Mouse (Mus musculus): Measurements from ENCODE around the gene Slc12a7. TPM values are rescaled to one million over a fixed set of nuclear protein-coding genes. Genes with fewer than 3 reads are reported as not detected.

Gene Slc12a7
- total RNA-seq, 2 experiments from 2014 or later: 6.0 to 7.3 TPM

- intact Hi-C loops (cut with DNase I): no loop called here
- DNase-seq (ENCODE audit: extremely low spot score in 1 of 2, low spot score in 2 of 2): no peak
Observed at GRCm38 (mm10) chr13:73782486-73782885, 49.6 kb downstream of the Slc12a7 start.

- DNase-seq (ENCODE audit: extremely low spot score in 1 of 2, low spot score in 2 of 2): no peak
- intact Hi-C loops (cut with DNase I): no loop called here
Observed at GRCm38 (mm10) chr13:73792176-73792575, 59.3 kb downstream of the Slc12a7 start.

GRCm38 (mm10) chr13:73793171-73793570, 60.3 kb downstream of the Slc12a7 start:
- DNase-seq (ENCODE audit: extremely low spot score in 1 of 2, low spot score in 2 of 2): no peak
- intact Hi-C loops (cut with DNase I): no loop called here

- intact Hi-C loops (cut with DNase I): no loop called here
- no peak for DNase-seq (ENCODE audit: extremely low spot score in 1 of 2, low spot score in 2 of 2)
Observed at GRCm38 (mm10) chr13:73799110-73799509, 66.2 kb downstream of the Slc12a7 start.

- intact Hi-C loops (cut with DNase I): no loop called here
- DNase-seq (ENCODE audit: extremely low spot score in 1 of 2, low spot score in 2 of 2): peak; percentile 42 to 70
Observed at GRCm38 (mm10) chr13:73803450-73804178, 70.7 kb downstream of the Slc12a7 start.

- no peak for DNase-seq (ENCODE audit: extremely low spot score in 1 of 2, low spot score in 2 of 2)
- intact Hi-C loops (cut with DNase I): no loop called here
Observed at GRCm38 (mm10) chr13:73804914-73805313, 72.0 kb downstream of the Slc12a7 start.

- DNase-seq (ENCODE audit: extremely low spot score in 1 of 2, low spot score in 2 of 2): no peak
Observed at GRCm38 (mm10) chr13:73812936-73813335, 80.0 kb downstream of the Slc12a7 start.

GRCm38 (mm10) chr13:73814181-73814580, 81.3 kb downstream of the Slc12a7 start:
- intact Hi-C loops (cut with DNase I): no loop called here
- DNase-seq (ENCODE audit: extremely low spot score in 1 of 2, low spot score in 2 of 2): no peak

More at GRCm38 (mm10) chr13:73812936-73813335, 80.0 kb downstream of the Slc12a7 start:
- intact Hi-C loops (cut with DNase I): no loop called here

GRCm38 (mm10) chr13:73816338-73816737, 83.4 kb downstream of the Slc12a7 start:
- intact Hi-C loops (cut with DNase I): no loop called here
- no peak for DNase-seq (ENCODE audit: extremely low spot score in 1 of 2, low spot score in 2 of 2)

GRCm38 (mm10) chr13:73818921-73819320, 86.0 kb downstream of the Slc12a7 start:
- DNase-seq (ENCODE audit: extremely low spot score in 1 of 2, low spot score in 2 of 2): no peak
- intact Hi-C loops (cut with DNase I): no loop called here

- intact Hi-C loops (cut with DNase I): loop anchor here (5.0 kb wide), 1 partner anchor 99 kb away; no protein-coding TSS in a partner anchor
- DNase-seq (ENCODE audit: extremely low spot score in 1 of 2, low spot score in 2 of 2): no peak
Observed at GRCm38 (mm10) chr13:73821251-73821650, 88.4 kb downstream of the Slc12a7 start.

- peak in 1 of 2 experiments; percentile 61 for DNase-seq (ENCODE audit: extremely low spot score in 1 of 2, low spot score in 2 of 2)
- intact Hi-C loops (cut with DNase I): loop anchor here (5.0 kb wide), 1 partner anchor 100 kb away; no protein-coding TSS in a partner anchor
Observed at GRCm38 (mm10) chr13:73822187-73822800, 89.4 kb downstream of the Slc12a7 start.

GRCm38 (mm10) chr13:73823711-73824110, 90.8 kb downstream of the Slc12a7 start:
- no peak for DNase-seq (ENCODE audit: extremely low spot score in 1 of 2, low spot score in 2 of 2)
- intact Hi-C loops (cut with DNase I): loop anchor here (5.0 kb wide), 1 partner anchor 101 kb away; no protein-coding TSS in a partner anchor

- intact Hi-C loops (cut with DNase I): no loop called here
- no peak for DNase-seq (ENCODE audit: extremely low spot score in 1 of 2, low spot score in 2 of 2)
Observed at GRCm38 (mm10) chr13:73827243-73827642, 94.3 kb downstream of the Slc12a7 start.

- intact Hi-C loops (cut with DNase I): no loop called here
- peak in 1 of 2 experiments; percentile 53 for DNase-seq (ENCODE audit: extremely low spot score in 1 of 2, low spot score in 2 of 2)
Observed at GRCm38 (mm10) chr13:73831486-73831885, 98.6 kb downstream of the Slc12a7 start.

- intact Hi-C loops (cut with DNase I): no loop called here
- no peak for DNase-seq (ENCODE audit: extremely low spot score in 1 of 2, low spot score in 2 of 2)
Observed at GRCm38 (mm10) chr13:73833809-73834208, 100.9 kb downstream of the Slc12a7 start.

GRCm38 (mm10) chr13:73835791-73836190, 102.9 kb downstream of the Slc12a7 start:
- no peak for DNase-seq (ENCODE audit: extremely low spot score in 1 of 2, low spot score in 2 of 2)
- intact Hi-C loops (cut with DNase I): loop anchor here (5.0 kb wide), 1 partner anchor 72 kb away; no protein-coding TSS in a partner anchor

- DNase-seq (ENCODE audit: extremely low spot score in 1 of 2, low spot score in 2 of 2): no peak
- intact Hi-C loops (cut with DNase I): loop anchor here (5.0 kb wide), 1 partner anchor 71 kb away; no protein-coding TSS in a partner anchor
Observed at GRCm38 (mm10) chr13:73836491-73836890, 103.6 kb downstream of the Slc12a7 start.

- intact Hi-C loops (cut with DNase I): loop anchor here (5.0 kb wide), 1 partner anchor 70 kb away; no protein-coding TSS in a partner anchor
- DNase-seq (ENCODE audit: extremely low spot score in 1 of 2, low spot score in 2 of 2): no peak
Observed at GRCm38 (mm10) chr13:73837708-73838107, 104.8 kb downstream of the Slc12a7 start.

- intact Hi-C loops (cut with DNase I): loop anchor here (5.0 kb wide), 1 partner anchor 68 kb away; no protein-coding TSS in a partner anchor
- DNase-seq (ENCODE audit: extremely low spot score in 1 of 2, low spot score in 2 of 2): no peak
Observed at GRCm38 (mm10) chr13:73839137-73839548, 106.2 kb downstream of the Slc12a7 start.

All from left cerebral cortex, postnatal 10 days (tissue).